Mouse (Mus musculus): ENCODE results near the gene Dhh.
A peak's percentile ranks its signal among the peaks of the same experiment; 100 is the strongest.

Gene Dhh

DNA sequence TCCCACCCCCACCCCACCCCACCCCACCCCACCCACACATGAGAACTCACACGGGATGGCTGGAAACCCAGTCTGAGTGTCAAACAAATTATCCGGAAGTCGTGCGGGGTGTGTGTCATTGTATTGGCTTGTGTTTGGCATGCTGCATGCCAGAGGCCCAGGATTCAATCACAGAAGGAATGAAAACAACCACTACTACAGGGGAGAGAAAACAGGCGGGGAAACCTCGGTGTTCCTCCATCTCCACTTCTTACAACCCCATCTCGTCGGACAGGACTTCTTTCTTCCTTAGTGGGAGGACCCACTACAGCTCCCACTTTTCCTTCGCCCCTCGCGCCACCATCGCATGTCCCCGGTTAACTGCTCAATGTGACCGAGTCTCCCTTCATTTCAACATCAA, 18.8 kb upstream of the Dhh start:
- no peak for DNase-seq (ENCODE audit: low read depth in 2 of 2, low spot score in 2 of 2)

GRCm38 (mm10) chr15:98916016-98916415, 17.7 kb upstream of the Dhh start:
- no peak for DNase-seq (ENCODE audit: low read depth in 2 of 2, low spot score in 2 of 2)

GRCm38 (mm10) chr15:98914903-98915302, 16.6 kb upstream of the Dhh start:
- no peak for DNase-seq (ENCODE audit: low read depth in 2 of 2, low spot score in 2 of 2)

- no peak for DNase-seq (ENCODE audit: low read depth in 2 of 2, low spot score in 2 of 2)
Observed at GRCm38 (mm10) chr15:98904692-98905091, 6.4 kb upstream of the Dhh start.

DNA sequence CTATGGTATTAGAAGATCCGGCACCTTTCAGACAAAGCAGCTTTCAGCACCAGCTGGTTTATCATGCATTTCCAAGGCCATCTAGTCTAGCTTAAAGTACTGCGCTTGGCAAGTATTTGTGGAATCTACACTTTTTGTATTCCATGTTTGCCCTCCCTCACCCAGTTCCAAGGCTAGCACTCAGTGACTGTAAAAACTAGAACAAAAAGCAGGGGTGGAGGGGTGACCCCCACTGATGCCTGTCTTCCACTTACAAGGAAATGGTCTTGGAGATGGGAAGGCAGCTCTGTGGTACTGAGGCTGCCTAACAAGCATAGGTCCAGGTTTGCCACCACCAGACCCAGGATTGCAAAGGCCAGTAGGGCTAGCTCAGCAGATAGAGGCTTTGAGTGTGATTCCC, 4.3 kb upstream of the Dhh start:
- no peak for DNase-seq (ENCODE audit: low read depth in 2 of 2, low spot score in 2 of 2)

DNA sequence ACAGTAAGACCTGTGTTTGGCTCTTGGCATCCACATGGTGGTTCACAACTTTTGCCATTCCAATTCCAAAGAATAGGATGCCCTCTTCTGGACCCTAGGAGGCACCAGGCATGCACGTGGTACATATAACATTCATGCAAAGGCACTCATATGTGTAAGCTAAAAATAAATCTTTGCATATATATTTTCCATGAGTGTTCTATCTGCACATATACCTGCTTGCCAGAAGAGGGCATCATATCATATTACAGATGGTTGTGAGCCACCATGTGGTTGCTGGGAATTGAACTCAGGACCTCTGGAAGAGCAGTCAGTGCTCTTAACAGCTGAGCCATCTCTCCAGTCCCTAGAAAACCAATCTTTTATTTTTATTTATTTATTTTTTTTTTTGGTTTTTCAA, 3.2 kb upstream of the Dhh start:
- DNase-seq (ENCODE audit: low read depth in 2 of 2, low spot score in 2 of 2), result no peak

DNA sequence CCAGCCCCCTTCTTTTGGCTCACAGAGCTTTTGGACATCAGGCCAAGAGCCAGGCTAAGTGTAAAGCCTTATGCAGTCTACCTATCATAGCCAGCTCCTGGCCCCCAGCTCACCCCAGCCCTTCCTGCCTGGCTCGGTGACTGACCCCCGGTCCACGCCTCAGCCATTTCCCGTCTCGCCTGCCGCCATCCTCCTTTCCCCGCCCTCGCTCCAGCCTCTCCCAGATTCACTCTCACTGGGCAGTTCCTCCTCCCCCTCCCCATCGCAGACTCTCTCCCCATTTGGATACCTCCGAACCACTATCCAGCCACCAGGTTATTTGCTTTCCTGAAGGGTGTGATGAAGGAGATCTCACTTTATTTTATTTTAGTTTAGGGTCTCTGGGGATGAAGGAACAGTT, 845 bp downstream of the Dhh start:
- no peak for DNase-seq (ENCODE audit: low read depth in 2 of 2, low spot score in 2 of 2)

DNA sequence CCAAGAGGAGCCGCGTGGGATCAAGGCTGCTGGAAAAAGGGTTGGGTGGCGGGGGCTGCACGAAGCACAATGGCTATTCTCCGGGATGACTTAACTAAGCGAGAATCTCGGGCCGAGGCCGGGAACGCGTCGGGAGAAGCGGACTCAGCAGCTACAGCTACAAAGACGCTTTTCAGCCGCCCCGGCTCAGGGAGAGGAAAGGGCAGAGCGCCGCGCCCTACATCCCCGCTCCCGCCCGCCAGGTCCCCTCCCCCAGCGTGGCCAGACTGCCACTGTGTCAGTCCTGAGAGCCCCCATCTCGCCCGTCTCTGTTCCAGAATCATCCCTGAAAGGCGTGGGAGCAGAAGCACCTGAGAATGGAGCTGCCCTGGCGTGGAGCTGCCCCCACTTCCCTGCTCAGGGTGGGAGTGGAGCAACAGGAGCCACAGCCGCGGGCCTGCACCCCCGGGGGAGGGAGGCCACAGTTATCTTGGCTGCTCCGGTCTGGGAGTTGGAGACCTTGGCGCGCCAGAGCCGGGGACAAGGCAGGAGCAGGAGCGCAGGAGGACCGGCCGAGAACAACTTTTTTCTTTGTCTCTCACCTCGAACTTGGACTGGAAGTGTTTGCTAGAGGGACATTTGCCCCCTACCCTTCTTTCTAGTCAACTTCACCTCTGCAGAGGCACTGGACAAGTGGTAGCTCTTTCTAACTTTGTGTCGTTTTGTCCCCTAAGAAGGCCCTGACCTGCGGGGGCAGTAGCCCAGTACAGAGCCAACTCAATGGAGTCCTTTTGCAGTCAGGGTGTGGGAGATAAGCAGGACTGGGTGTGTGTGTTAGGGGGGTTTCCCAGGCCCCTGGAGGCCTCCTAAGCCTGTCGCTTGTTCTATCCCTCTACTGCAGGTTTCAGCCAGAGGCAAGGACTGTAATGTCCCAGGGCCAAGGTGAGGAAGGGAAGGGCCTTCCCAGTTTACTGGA, 2.4 kb downstream of the Dhh start:
- no peak for DNase-seq (ENCODE audit: low read depth in 2 of 2, low spot score in 2 of 2)

GRCm38 (mm10) chr15:98894746-98895634, 3.4 kb downstream of the Dhh start:
- no peak for DNase-seq (ENCODE audit: low read depth in 2 of 2, low spot score in 2 of 2)

GRCm38 (mm10) chr15:98893940-98894745, 4.2 kb downstream of the Dhh start, which contains the start of gene Rhebl1:
Gene Rhebl1, minus strand, starts transcription at chr15:98894540.
- DNase-seq (ENCODE audit: low read depth in 2 of 2, low spot score in 2 of 2), result no peak

DNA sequence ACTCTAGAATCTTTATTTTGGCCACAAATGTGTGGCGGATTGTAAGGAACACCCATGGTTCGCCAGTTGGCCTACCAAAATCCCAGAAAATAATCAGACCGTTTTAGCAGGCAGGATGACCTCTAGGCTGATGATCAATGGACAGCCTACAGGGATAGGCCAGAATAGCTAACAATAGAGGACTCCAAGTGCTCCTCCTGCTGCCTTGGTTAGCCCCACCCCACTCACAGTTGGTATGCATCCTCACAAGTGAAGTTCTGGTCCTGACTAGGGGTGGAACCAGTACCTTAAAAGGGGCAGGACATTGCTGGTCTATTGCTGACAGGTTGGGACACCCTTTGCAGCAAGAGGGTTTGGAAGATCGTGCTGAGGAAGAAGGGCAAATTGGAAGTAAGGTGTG, 5.3 kb downstream of the Dhh start:
- no peak for DNase-seq (ENCODE audit: low read depth in 2 of 2, low spot score in 2 of 2)

DNA sequence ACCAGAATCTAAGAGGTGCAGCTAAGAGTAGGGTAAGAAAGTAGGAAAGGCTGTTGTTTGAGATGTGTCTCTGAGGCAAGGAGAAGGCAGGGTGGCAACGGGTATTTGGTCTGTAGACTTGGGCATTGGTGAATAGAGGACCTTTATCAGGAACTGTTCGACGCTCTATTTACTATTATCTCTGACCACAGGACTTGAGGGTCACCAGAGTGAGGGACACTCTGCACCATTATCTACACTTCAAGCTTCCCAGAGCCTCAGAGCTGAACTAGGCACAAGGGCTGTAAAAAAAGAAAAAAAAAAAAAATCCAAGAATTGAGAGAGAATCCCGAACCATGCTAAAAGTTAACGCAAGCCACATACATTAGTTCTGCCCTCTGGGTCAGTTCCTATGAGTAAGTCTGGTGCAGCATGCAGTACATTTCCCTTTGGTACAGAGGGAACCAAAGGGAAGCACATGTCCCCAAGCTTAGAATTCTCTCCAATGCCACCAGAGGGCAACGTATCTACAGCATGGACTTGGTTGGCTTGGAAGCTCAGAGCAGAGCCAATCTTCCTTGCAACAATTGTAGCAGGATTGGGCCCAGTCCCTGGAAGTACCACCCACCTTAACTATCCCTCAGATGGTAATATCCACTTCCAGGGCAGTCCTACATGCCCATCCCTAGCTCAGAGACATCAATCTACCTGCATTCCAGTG, 6.3 kb downstream of the Dhh start:
- peak; percentile 44 to 52 for DNase-seq (ENCODE audit: low read depth in 2 of 2, low spot score in 2 of 2)

DNA sequence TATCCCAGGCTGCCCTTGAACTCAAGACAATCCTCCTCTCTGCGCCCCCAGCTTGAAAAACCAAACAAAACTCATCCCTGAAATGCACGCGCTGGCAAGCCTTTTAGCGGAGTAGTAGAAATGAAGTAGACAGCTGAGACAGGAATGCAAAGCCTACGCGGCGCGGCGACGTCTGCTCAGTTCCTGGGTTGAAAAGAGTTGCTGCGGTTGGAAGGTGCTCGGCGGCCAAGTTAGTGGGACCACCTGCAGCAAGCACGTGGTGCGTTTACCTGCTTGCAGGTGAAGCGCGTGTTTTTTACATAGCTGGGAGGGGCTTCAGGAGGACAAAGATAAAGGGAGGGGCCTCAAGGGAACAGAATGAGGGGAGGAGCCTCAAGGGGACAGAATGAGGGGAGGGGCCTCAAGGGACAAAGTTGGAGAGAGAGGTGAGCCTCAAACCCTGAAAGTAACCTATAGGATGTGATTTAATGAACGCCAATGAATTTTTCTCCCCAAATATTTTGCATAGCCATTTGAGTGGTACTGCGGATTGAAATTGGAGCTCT, 7.1 kb downstream of the Dhh start:
- DNase-seq (ENCODE audit: low read depth in 2 of 2, low spot score in 2 of 2), result no peak

- DNase-seq (ENCODE audit: low read depth in 2 of 2, low spot score in 2 of 2), result no peak
Observed at GRCm38 (mm10) chr15:98887526-98887925, 10.8 kb downstream of the Dhh start.

- no peak for DNase-seq (ENCODE audit: low read depth in 2 of 2, low spot score in 2 of 2)
Observed at GRCm38 (mm10) chr15:98886667-98887387, 11.5 kb downstream of the Dhh start.

- no peak for DNase-seq (ENCODE audit: low read depth in 2 of 2, low spot score in 2 of 2)
Observed at GRCm38 (mm10) chr15:98884106-98884505, 14.2 kb downstream of the Dhh start.

DNA sequence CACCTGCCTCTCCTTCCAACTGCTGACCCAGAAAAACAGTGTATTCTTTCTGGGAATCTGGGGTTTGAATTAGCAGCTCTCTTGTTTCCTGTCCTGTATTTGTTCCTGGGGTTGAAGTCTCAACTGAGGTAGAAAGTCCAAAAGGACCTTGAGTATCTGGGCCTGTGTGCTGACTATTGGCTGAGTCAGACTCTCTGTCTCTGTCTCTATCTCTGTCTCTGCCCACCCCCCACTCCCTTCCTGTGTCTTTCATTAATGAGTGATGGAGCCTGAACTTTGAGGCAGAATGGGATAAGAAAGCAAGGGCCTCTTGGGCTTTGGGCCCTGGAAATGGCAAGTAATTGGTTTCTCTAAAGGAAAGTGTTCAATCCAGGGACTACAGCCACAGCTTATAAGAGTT, 14.7 kb downstream of the Dhh start:
- no peak for DNase-seq (ENCODE audit: low read depth in 2 of 2, low spot score in 2 of 2)

- DNase-seq (ENCODE audit: low read depth in 2 of 2, low spot score in 2 of 2), result no peak
Observed at GRCm38 (mm10) chr15:98881656-98882008, 16.7 kb downstream of the Dhh start.

GRCm38 (mm10) chr15:98880978-98881655, 17.2 kb downstream of the Dhh start:
- peak; percentile 88 to 90 for DNase-seq (ENCODE audit: low read depth in 2 of 2, low spot score in 2 of 2)
